Mouse (Mus musculus) heart, postnatal 14 days (tissue): ENCODE measurements at regions not wholly inside any gene's neighbourhood (a gene's known extent, or its start where the extent isn't known, plus 50 kb on each side); places are given as distances from the start of the nearest gene placed in this dataset.

Source experiments
- DNase-seq, 2 experiments: peaks; one replicate each; pipeline ENCODE4 v3.0.0; 2021 to 2022
- intact Hi-C: fragments of 180-260 bp; cut with DNase I; formaldehyde crosslinking; loops from one replicate; pipeline ENCODE4 v1.15.1; 2025

DNA sequence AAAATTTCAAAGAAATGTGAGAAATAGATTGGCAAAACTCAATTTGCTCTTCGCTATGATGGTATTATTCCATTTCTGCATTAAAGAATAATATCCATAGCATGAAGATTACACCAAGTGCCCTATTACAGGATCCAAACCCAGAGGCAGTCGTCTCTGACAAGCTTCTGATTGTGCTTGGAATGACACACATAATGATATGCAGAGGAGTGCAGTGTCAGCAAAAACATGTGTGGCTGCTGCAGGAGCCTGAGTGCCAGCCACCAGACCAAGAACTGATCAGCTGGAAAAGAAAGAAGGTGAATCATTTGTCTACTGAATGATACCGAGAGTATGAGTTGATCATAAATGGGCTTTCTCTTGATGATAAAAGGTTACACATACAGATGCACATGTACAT lies 137.3 kb downstream of the Il15 start:
- intact Hi-C loops = no loop called here
- no peak for DNase-seq

DNA sequence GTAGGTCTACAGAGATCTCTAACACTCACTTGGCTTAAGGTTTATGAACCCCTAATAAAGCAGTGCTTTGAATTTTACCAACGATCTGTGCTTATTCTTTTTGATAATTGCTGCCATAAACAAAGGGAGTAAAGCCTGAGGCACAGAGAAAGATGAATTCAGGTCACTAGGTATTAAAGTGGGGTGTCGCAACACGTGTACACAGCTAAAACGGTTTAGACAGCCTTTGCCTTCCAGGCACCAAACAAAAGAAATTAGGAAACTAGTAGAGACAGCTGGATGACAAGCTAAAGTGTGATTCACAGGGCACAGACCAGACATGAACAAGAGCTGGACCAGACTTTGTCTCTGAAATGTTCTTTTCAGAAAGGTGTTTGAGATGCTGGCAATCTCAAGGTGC lies 140.8 kb downstream of the Il15 start:
- DNase-seq = no peak
- intact Hi-C loops = no loop called here

DNA sequence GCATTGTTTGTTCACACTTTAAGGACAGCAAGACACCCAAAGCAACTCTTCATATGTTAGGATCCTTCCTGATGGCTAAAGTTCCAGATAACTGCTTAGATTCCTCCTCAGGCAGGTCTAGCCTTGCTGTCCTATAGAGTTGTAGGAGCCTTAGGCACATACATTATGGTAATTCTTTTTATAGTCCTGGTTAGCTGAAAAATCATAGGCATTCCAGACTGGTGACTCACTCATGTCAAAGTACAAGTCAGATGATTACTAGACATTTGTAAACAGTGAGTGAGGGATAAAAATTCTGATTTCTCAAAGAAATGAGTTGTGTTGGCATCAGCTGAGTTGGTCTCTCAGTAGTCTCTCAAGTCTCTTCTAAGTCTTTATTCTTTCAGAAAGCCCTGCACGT lies 142.4 kb downstream of the Il15 start:
- no peak for DNase-seq

DNA sequence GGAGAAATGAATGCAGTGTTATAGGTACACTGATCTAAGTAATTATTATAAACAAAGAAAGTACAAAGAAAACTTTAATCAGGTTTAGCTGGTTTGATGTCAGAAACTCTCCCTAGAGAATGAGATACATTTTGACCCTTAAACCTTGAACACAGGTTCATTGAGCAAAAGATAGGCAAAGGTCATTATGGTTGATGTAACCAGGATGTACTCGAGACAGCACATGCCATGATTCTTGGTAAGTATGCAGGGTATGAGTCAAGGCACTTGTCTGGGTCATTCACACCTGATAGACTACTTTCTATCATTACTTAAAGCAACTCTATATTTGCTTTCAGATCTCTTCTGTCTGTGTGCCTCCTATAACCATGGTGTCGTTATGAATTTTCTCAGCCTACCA lies 147.2 kb downstream of the Il15 start:
- intact Hi-C loops = no loop called here
- DNase-seq = no peak

More for the DNA sequence above, 142.4 kb downstream of the Il15 start:
- intact Hi-C loops = no loop called here

DNA sequence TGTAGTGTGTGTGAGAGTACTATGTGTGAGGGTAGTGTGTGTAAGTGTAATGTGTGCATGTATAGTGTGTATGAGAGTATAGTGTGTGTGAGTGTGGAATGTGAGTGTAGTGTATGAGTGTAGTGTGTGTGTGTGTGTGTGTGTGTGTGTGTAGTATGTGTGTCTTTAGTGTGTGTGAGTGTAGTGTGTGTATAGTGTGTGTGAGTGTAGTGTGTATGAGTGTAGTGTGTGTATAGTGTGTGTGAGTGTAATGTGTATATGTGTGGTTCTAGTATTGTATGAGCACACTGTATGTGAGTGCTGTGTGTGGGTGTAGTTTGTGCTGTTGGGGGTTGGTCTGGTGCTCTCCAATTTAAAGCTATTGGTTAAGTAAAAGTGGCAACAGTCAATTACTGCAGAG lies 150.6 kb downstream of the Il15 start:
- intact Hi-C loops = no loop called here
- no peak for DNase-seq

DNA sequence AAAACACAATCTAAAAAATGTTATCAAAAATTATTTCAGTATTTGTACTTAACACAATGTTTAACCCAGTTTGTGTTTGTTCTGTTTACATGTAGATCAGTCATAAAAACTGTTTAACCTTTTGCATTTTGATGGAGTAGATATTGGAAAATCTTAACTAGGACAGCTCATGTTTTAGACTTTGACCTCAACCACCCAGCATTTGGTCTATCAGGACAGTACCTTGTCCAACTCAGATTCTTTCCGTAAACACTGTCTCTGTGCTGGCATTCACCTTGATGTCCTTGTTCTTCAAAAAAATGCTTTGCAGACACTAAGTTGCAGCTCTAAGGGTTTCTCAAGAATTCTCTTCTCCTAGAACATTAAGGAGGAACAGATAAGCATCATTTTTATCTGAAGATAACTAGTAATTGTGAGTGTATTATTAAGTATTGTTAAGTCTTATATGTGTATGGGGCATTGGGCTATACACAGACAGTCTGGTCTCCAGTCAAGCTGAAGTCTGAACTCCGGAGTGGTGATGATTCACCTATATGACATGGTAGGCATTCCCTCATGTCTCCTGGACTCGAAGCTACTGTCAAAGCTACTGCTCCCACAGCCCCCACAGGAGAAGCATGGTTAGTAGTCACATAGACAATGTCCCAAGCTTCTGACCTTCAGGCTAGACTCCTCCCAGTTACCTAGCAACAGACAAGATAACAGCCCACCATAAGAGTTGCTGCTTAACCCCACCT lies 153.0 kb downstream of the Il15 start:
- DNase-seq = no peak
- intact Hi-C loops = no loop called here

DNA sequence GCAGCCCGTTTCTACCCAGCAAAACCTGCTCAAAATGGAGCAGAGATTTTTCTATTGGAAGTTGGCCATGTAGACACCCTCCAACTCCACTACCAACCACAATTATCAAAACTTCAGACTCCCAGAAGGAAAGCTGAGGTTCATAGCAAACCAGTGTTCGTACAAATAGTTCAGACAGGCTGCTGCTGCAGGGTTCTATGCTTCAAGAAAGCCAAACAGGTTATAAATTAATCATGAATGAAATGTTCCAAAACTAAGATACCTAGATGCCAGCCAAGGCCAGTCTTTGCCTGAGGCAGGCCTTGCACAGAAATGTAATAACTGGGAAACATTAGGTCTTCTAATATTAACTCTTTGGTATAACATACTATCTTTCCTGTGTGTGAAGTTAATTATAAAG lies 158.9 kb downstream of the Il15 start:
- no peak for DNase-seq
- intact Hi-C loops = no loop called here

DNA sequence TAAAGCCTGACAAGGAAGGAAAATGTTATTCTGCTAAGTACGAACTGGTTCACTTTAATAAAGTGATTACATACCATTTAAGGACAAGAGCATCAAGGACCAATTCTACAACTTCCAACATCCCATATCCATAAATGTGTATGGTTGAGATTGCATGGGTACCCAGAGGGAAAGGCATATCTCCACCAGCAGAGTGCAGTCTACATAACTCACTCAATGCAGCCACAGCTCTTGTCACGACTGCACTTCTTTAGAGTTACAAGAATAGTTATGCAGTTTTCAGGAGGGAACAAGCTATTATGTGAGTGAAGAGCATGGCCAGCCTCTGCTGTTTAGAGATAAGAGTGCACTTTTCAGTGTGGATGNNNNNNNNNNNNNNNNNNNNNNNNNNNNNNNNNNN lies 173.1 kb downstream of the Il15 start:
- no peak for DNase-seq
- intact Hi-C loops = no loop called here

DNA sequence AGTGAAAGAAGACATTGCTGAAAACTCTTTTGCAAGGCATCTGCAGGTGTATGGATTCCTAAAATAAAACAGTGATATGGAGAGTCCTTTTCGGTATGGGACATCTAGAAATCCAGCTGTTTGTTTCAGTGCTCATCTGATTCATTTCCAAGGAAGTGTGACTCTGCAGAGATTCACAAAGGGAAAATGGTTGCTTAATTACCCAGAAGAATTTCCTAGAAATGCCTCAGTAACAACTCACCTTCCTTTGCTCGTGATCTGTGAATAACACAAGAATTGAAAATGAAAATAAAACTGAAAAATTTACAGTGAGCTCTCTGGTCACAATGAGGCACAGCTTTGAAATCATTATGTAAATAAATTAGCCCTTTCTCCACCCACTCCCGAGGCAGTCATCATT lies 201.3 kb downstream of the Il15 start:
- no peak for DNase-seq
- intact Hi-C loops = no loop called here

DNA sequence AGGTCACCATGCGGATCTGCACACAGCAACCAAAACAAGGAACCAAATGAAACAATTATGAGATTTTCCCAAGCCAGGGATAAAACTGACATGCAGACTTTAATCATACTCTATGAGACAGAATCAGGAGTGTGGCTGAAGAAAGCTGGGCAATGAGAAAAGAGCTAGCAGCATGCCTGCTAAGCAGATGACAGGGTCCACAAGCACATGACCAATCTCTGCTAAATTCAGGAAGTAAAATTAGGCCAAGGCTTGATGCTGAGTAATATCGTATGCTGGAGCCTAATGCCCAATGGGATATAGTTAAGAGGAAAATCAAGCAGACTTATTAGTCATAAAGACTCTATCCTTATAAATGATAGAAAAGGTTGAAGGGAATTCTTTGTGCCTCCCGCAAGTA lies 202.8 kb downstream of the Il15 start:
- intact Hi-C loops = no loop called here
- DNase-seq = no peak

DNA sequence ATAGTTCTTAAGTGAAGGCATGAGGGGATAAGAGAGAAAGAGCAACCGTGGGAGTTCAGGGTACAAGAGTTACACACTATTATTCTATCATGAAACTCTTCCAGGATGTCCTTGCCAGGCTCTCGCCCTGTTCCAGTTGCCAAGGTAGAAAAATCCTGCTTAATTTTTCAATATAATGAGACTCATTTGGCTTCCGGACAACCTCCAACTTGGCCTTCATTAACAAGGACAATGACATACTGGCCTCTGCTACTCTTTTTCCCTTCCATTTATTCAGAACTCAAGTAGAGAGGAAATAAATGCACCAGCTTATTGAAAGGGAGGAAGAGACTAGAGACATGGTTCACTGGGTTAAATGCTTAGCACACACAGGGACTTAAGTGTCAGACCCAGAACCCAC lies 206.5 kb downstream of the Il15 start:
- intact Hi-C loops = no loop called here
- no peak for DNase-seq

DNA sequence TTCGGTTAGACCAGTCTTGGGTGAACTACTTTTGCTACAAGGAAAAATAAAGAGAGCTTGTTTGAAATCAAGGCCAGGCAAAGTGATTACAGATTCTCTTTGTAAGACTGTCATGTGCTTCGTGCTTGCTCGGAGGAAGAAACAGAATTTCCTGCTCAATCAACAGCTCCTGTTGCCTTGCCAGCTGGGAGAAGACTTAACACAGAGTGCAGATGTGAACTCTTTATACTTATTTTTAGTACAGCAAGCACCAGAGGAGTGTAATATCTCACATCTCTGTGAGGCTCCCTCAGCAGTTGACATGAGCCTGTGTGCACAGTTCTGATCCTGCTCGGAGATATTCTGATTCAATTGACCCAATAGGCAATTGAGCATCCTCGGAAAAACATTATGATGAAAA lies 207.9 kb downstream of the Il15 start:
- peak in 1 of 2 experiments; percentile 1 for DNase-seq
- intact Hi-C loops = no loop called here

DNA sequence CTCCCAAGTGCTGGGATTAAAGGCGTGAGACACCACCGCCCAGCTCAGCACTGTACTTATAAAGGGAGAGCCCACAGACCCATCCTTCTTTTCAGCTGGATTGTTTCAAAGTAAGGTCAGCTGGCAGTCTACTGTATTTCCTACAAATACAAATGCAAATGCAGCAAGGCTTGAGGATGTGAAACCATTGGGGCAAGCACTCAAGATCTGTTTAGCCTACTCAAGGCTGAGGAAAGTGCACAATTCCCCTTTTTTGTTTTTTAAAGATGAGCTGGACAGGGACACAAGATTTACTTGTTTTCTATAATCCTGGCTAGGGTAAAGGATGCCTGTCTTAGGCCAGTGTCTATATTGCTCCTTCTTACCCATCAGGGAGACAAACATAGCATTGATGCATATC lies 212.0 kb downstream of the Il15 start:
- intact Hi-C loops = no loop called here

DNA sequence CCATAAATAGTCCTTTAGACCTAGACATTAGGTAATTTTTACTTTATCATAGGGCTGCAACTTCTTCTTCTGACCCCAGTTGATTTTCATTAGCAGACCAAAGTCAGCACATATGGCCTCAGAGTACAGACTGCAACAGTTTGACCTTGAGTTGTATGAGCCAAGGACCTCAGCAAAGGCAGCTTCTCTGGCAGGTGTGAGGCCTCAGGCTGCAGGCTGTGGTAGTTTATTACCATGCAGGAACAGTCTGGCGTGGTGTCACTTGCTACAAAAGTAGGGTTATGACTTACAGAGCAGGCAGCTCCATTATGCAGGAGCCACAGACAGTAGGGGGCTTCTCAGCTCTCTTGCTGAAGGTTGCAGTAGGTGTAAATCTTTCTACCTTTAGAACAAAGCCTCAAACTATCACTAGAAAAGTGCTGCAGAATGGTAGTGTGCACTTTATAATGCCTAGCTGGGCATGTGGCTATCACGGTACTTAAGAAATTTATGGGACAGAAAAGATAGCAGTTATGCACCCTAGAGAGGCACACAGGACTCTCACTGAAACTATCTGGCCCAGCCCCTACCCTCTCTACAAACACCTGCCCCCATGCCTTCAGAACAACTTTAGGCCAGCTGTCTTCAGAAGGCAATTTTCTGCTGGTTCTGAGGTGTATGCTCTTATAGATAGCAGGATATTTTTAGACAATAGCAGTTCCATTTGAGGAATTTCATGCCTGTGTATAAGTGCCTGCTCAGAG lies 215.7 kb downstream of the Il15 start:
- DNase-seq = no peak
- intact Hi-C loops = no loop called here

More for the DNA sequence above, 212.0 kb downstream of the Il15 start:
- no peak for DNase-seq

DNA sequence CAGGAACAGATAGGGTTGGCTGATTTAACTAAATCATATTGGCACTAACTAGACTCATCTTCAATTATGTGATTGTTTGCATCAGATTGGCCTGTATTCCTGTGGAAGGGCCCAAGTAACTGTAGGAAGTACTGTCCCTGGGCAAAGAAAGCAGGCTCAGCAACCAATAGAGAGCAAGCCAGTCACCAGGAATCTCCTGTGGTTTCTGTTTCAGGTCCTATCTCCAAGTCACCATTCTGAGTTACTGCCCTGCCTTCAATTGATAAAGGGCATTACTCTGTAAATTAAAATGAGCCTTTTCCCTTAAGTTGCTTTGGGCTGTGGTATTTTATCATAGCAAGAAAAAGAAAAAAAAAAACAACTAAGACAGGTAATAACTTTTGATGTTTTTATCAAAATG lies 219.0 kb downstream of the Il15 start:
- intact Hi-C loops = no loop called here
- no peak for DNase-seq
